Mouse (Mus musculus) thymus, adult 2 months (tissue): ENCODE results near the gene Apeh. TPM values are rescaled to one million over a fixed set of nuclear protein-coding genes. Genes with fewer than 3 reads are reported as not detected.

Source experiments
- DNase-seq: peaks from one replicate; pipeline ENCODE4 v3.0.0; 2021
- H3K27ac ChIP-seq: fragments of 200-500 bp; 2 replicates; pipeline ENCODE4 v1.5.1; 2012; ENCODE audit warnings: low read length, control low read depth; ENCODE audit not compliant: control insufficient read depth, insufficient read depth
- H3K27me3 ChIP-seq: fragments of 200-500 bp; 2 replicates; pipeline ENCODE4 v1.6.1; 2012; ENCODE audit warnings: mild to moderate bottlenecking, low read length, moderate library complexity, mixed read lengths; ENCODE audit not compliant: control insufficient read depth, insufficient read depth
- H3K36me3 ChIP-seq: fragments of 200-500 bp; 2 replicates; pipeline ENCODE4 v1.6.1; 2012; ENCODE audit warnings: mild to moderate bottlenecking, low read length, moderate library complexity; ENCODE audit not compliant: control insufficient read depth, insufficient read depth
- H3K4me1 ChIP-seq: fragments of 200-500 bp; replicated peaks from 2 replicates; pipeline ENCODE4 v1.6.1; 2012; ENCODE audit warnings: low read length; ENCODE audit not compliant: control insufficient read depth, insufficient read depth
- H3K4me3 ChIP-seq: fragments of 200-500 bp; 2 replicates; pipeline ENCODE4 v1.5.1; 2012; ENCODE audit warnings: mild to moderate bottlenecking, low read length, control low read depth, moderate library complexity; ENCODE audit not compliant: control insufficient read depth, insufficient read depth
- CTCF ChIP-seq: fragments of 200-500 bp; IDR thresholded peaks from 2 replicates; pipeline ENCODE4 v1.5.1; 2012; ENCODE audit warnings: mild to moderate bottlenecking, control low read depth, low read length, moderate library complexity, borderline replicate concordance; ENCODE audit not compliant: control insufficient read depth, poor library complexity, insufficient read depth; ENCODE audit errors: extremely low read depth
- POLR2A ChIP-seq: fragments of 200-500 bp; IDR thresholded peaks from 2 replicates; pipeline ENCODE4 v1.6.1; 2012; ENCODE audit warnings: mild to moderate bottlenecking, low read length, control low read depth, moderate library complexity; ENCODE audit not compliant: control insufficient read depth, poor library complexity, insufficient read depth; ENCODE audit errors: extremely low read depth
- WGBS: fragments of 180-500 bp; shearing (Covaris S2); methylation state at CpG from one replicate; pipeline ENCODE4 v1.1.7; 2018; 5-methylcytosine and 5-hydroxymethylcytosine counted together
- polyA plus RNA-seq: library from polyadenylated mRNA; depleted of rRNA; stranded (reverse); fragments of >200 nt; gene quantifications from 2 replicates; pipeline ENCODE4 v1.2.3, GENCODE M21; 2012

The Apeh gene
- polyA plus RNA-seq, 1 experiment: 163 TPM

- 96% methylated on average over 12 of the region's 12 CpGs for WGBS
- TF ChIP-seq CTCF (no peak), POLR2A (no peak)
- no peak for DNase-seq
- Histone ChIP-seq H3K4me3 (no peak overlapping the region), H3K36me3 (0 out of 2 replicates have a peak, but pooled peaks cover 3% of the 10 kb centered on the region), H3K27me3 (no peaks in the 10 kb centered on the region), H3K4me1 (no peaks in the 10 kb centered on the region), H3K27ac (no peak overlapping the region)
Observed at GRCm38 (mm10) chr9:108063361-108063760, 31.0 kb downstream of the Apeh start.

GRCm38 (mm10) chr9:108062142-108062541, 32.3 kb downstream of the Apeh start:
- H3K4me3 ChIP-seq: no peak overlapping the region
- DNase-seq: no peak
- no peaks in the 10 kb centered on the region for H3K27me3 ChIP-seq
- H3K27ac ChIP-seq: no peak overlapping the region
- no peak for TF ChIP-seq POLR2A
- no peak for TF ChIP-seq CTCF
- 0 out of 2 replicates have a peak, but pooled peaks cover 3% of the 10 kb centered on the region for H3K36me3 ChIP-seq
- WGBS: 95% methylated on average over 3 of the region's 3 CpGs
- H3K4me1 ChIP-seq: no peaks in the 10 kb centered on the region

- no peak overlapping the region for H3K4me3 ChIP-seq
- no peak for TF ChIP-seq POLR2A
- no peak for TF ChIP-seq CTCF
- peaks cover 9% of the 10 kb centered on the region; the same call in 1 of the 2 replicates for H3K36me3 ChIP-seq
- no peaks in the 10 kb centered on the region for H3K27me3 ChIP-seq
- no peak for DNase-seq
- peaks cover under 1% of the 10 kb centered on the region; the same call in 1 of the 2 replicates for H3K4me1 ChIP-seq
- WGBS: 96% methylated on average over 9 of the region's 9 CpGs
- H3K27ac ChIP-seq: no peak overlapping the region
Observed at GRCm38 (mm10) chr9:108058291-108058690, 36.1 kb downstream of the Apeh start.

- TF ChIP-seq POLR2A (no peak), CTCF (no peak)
- Histone ChIP-seq H3K27me3 (no peaks in the 10 kb centered on the region), H3K27ac (no peak overlapping the region), H3K36me3 (peaks cover 6% of the 10 kb centered on the region; the same call in 1 of the 2 replicates), H3K4me1 (peaks cover 4% of the 10 kb centered on the region), H3K4me3 (no peak overlapping the region)
- DNase-seq: no peak
- WGBS: 97% methylated on average over 5 of the region's 5 CpGs
Observed at GRCm38 (mm10) chr9:108057262-108057562, 37.2 kb downstream of the Apeh start.

GRCm38 (mm10) chr9:108056361-108057261, 37.8 kb downstream of the Apeh start:
- Histone ChIP-seq H3K27me3 (no peaks in the 10 kb centered on the region), H3K4me1 (peaks cover 4% of the 10 kb centered on the region)

GRCm38 (mm10) chr9:108055661-108056237, 38.7 kb downstream of the Apeh start:
- no peak for TF ChIP-seq POLR2A
- TF ChIP-seq CTCF: no peak
- no peak overlapping the region for H3K4me3 ChIP-seq
- 97% methylated on average over 6 of the region's 6 CpGs for WGBS
- peaks cover 4% of the 10 kb centered on the region for H3K4me1 ChIP-seq
- DNase-seq: no peak
- peaks cover 11% of the 10 kb centered on the region for H3K36me3 ChIP-seq
- H3K27ac ChIP-seq: no peak overlapping the region
- no peaks in the 10 kb centered on the region for H3K27me3 ChIP-seq

More at GRCm38 (mm10) chr9:108056361-108057261, 37.8 kb downstream of the Apeh start:
- no peak for DNase-seq
- Histone ChIP-seq H3K27ac (no peak overlapping the region), H3K4me3 (no peak overlapping the region), H3K36me3 (peaks cover 7% of the 10 kb centered on the region)
- WGBS: 97% methylated on average over 28 of the region's 28 CpGs
- TF ChIP-seq CTCF (no peak), POLR2A (no peak)
